Mouse (Mus musculus): ENCODE data around the gene Ykt6. TPM values are rescaled to one million over a fixed set of nuclear protein-coding genes. Genes with fewer than 3 reads are reported as not detected.

Gene Ykt6
- total RNA-seq, 2 experiments from 2014 or later: 59.5 to 71.5 TPM

- DNase-seq: no peak
Observed at GRCm38 (mm10) chr11:5948546-5949250, 6.8 kb upstream of the Ykt6 start.

- DNase-seq: no peak
Observed at GRCm38 (mm10) chr11:5949586-5950352, 5.7 kb upstream of the Ykt6 start, which contains the start of gene Gck. TSS of gene Gck (minus strand) at chr11:5950081.

GRCm38 (mm10) chr11:5952501-5952900, 3.0 kb upstream of the Ykt6 start:
- DNase-seq: peak; percentile 83 to 85

- DNase-seq: peak in 1 of 2 experiments; percentile 50
Observed at GRCm38 (mm10) chr11:5953130-5953765, 2.2 kb upstream of the Ykt6 start.

- DNase-seq: no peak
Observed at GRCm38 (mm10) chr11:5954435-5954834, 1.1 kb upstream of the Ykt6 start.

- DNase-seq: peak in 1 of 2 experiments; percentile 23
Observed at GRCm38 (mm10) chr11:5954965-5955504, 458 bp upstream of the Ykt6 start.

- DNase-seq: no peak
Observed at GRCm38 (mm10) chr11:5960051-5960450, 4.6 kb downstream of the Ykt6 start.

- DNase-seq: no peak
Observed at GRCm38 (mm10) chr11:5965865-5966264, 10.4 kb downstream of the Ykt6 start.

- DNase-seq: no peak
Observed at GRCm38 (mm10) chr11:5966751-5967150, 11.3 kb downstream of the Ykt6 start.

- DNase-seq: no peak
Observed at GRCm38 (mm10) chr11:5968223-5968622, 12.7 kb downstream of the Ykt6 start.

- no peak for DNase-seq
Observed at GRCm38 (mm10) chr11:5971202-5971601, 15.7 kb downstream of the Ykt6 start.

GRCm38 (mm10) chr11:5973151-5973550, 17.7 kb downstream of the Ykt6 start:
- no peak for DNase-seq

GRCm38 (mm10) chr11:5974053-5974452, 18.6 kb downstream of the Ykt6 start:
- no peak for DNase-seq

GRCm38 (mm10) chr11:5975068-5975467, 19.6 kb downstream of the Ykt6 start:
- DNase-seq: no peak

GRCm38 (mm10) chr11:5976106-5976505, 20.6 kb downstream of the Ykt6 start:
- no peak for DNase-seq

- DNase-seq: no peak
Observed at GRCm38 (mm10) chr11:5979088-5979487, 23.6 kb downstream of the Ykt6 start.

- DNase-seq: no peak
Observed at GRCm38 (mm10) chr11:5980108-5980507, 24.6 kb downstream of the Ykt6 start.

- no peak for DNase-seq
Observed at GRCm38 (mm10) chr11:5980561-5980960, 25.1 kb downstream of the Ykt6 start.

- DNase-seq: no peak
Observed at GRCm38 (mm10) chr11:5981323-5981722, 25.8 kb downstream of the Ykt6 start.

GRCm38 (mm10) chr11:5983629-5984028, 28.1 kb downstream of the Ykt6 start:
- DNase-seq: no peak

GRCm38 (mm10) chr11:5988126-5988525, 32.6 kb downstream of the Ykt6 start:
- no peak for DNase-seq

- no peak for DNase-seq
Observed at GRCm38 (mm10) chr11:5989954-5990593, 34.6 kb downstream of the Ykt6 start.

All from heart, adult 18-20 months (tissue).